Mouse (Mus musculus): Measurements from ENCODE around the gene Ksr1. TPM values are rescaled to one million over a fixed set of nuclear protein-coding genes. Genes with fewer than 3 reads are reported as not detected.

Ksr1 gene
- polyA plus RNA-seq (2015; fragmentation: Nextera tagmentation; extraction: Ambion mirVana): 4.7 and 6.8 TPM in 2 replicates

GRCm38 (mm10) chr11:79146331-79146767, at the start of gene Ksr1:
Gene Ksr1 (minus strand): TSS chr11:79146407.
- ATAC-seq: peak; percentile 87
- Histone ChIP-seq H3K9me3 (ENCODE audit: control insufficient read depth) (no peaks in the 10 kb centered on the region), H3K27ac (ENCODE audit: low read depth, low read length) (peak within 1 kb of the TSS; percentile 86), H3K36me3 (ENCODE audit: control insufficient read depth, insufficient read depth) (peaks cover 9% of the 10 kb centered on the region; the same call in 1 of the 2 replicates), H3K4me3 (ENCODE audit: low read depth, low read length) (peak within 1 kb of the TSS; percentile 81), H3K4me2 (replicated peaks; ENCODE audit: low read depth) (peak within 1 kb of the TSS; percentile 75), H3K9ac (ENCODE audit: low read depth, low read length) (peak within 1 kb of the TSS; percentile 82), H3K4me1 (replicated peaks; ENCODE audit: control insufficient read depth, insufficient read depth, low read length) (peaks cover 8% of the 10 kb centered on the region), H3K27me3 (replicated peaks; ENCODE audit: control insufficient read depth, insufficient read depth, low read length) (no peaks in the 10 kb centered on the region)
- WGBS: 1% methylated on average over 31 of the region's 42 CpGs
- TF ChIP-seq CTCF (IDR thresholded peaks at IDR 0.05; ENCODE audit: low read depth): peak; percentile 50

- 91% methylated on average over 1 of the region's 1 CpGs for whole genome bisulfite sequencing
- Histone ChIP-seq H3K27me3 (replicated peaks; ENCODE audit: control insufficient read depth, insufficient read depth, low read length) (no peaks in the 10 kb centered on the region), H3K4me3 (ENCODE audit: low read depth, low read length) (no peak overlapping the region), H3K27ac (ENCODE audit: low read depth, low read length) (no peak overlapping the region), H3K9ac (ENCODE audit: low read depth, low read length) (no peak overlapping the region), H3K36me3 (ENCODE audit: control insufficient read depth, insufficient read depth) (no peaks in the 10 kb centered on the region), H3K9me3 (ENCODE audit: control insufficient read depth) (no peaks in the 10 kb centered on the region), H3K4me1 (replicated peaks; ENCODE audit: control insufficient read depth, insufficient read depth, low read length) (no peaks in the 10 kb centered on the region), H3K4me2 (replicated peaks; ENCODE audit: low read depth) (no peak overlapping the region)
- peak; percentile 73 for TF ChIP-seq CTCF (IDR thresholded peaks at IDR 0.05; ENCODE audit: low read depth)
- ATAC-seq: no peak
These were observed 46.0 kb upstream of the Ksr1 start for GRCm38 (mm10) chr11:79192176-79192575.

GRCm38 (mm10) chr11:79191214-79191613, 45.0 kb upstream of the Ksr1 start:
- no peaks in the 10 kb centered on the region for H3K9me3 ChIP-seq (ENCODE audit: control insufficient read depth)
- ATAC-seq: no peak
- no peak overlapping the region for H3K9ac ChIP-seq (ENCODE audit: low read depth, low read length)
- no peak for TF ChIP-seq CTCF (IDR thresholded peaks at IDR 0.05; ENCODE audit: low read depth)
- no peak overlapping the region for H3K4me2 ChIP-seq (replicated peaks; ENCODE audit: low read depth)
- H3K4me1 ChIP-seq (replicated peaks; ENCODE audit: control insufficient read depth, insufficient read depth, low read length): no peaks in the 10 kb centered on the region
- no peak overlapping the region for H3K27ac ChIP-seq (ENCODE audit: low read depth, low read length)
- no peak overlapping the region for H3K4me3 ChIP-seq (ENCODE audit: low read depth, low read length)
- WGBS: 73% methylated on average over 4 of the region's 4 CpGs
- no peaks in the 10 kb centered on the region for H3K27me3 ChIP-seq (replicated peaks; ENCODE audit: control insufficient read depth, insufficient read depth, low read length)
- H3K36me3 ChIP-seq (ENCODE audit: control insufficient read depth, insufficient read depth): no peaks in the 10 kb centered on the region

- Histone ChIP-seq H3K27me3 (replicated peaks; ENCODE audit: control insufficient read depth, insufficient read depth, low read length) (no peaks in the 10 kb centered on the region), H3K4me3 (ENCODE audit: low read depth, low read length) (no peak overlapping the region), H3K27ac (ENCODE audit: low read depth, low read length) (no peak overlapping the region), H3K9ac (ENCODE audit: low read depth, low read length) (no peak overlapping the region), H3K4me2 (replicated peaks; ENCODE audit: low read depth) (no peak overlapping the region), H3K9me3 (ENCODE audit: control insufficient read depth) (no peaks in the 10 kb centered on the region), H3K36me3 (ENCODE audit: control insufficient read depth, insufficient read depth) (no peaks in the 10 kb centered on the region), H3K4me1 (replicated peaks; ENCODE audit: control insufficient read depth, insufficient read depth, low read length) (no peaks in the 10 kb centered on the region)
- WGBS: 89% methylated on average over 2 of the region's 2 CpGs
- no peak for TF ChIP-seq CTCF (IDR thresholded peaks at IDR 0.05; ENCODE audit: low read depth)
- no peak for ATAC-seq
These were observed 44.0 kb upstream of the Ksr1 start for GRCm38 (mm10) chr11:79190257-79190656.

- no peak overlapping the region for H3K4me3 ChIP-seq (ENCODE audit: low read depth, low read length)
- 58% methylated on average over 6 of the region's 6 CpGs for WGBS
- H3K36me3 ChIP-seq (ENCODE audit: control insufficient read depth, insufficient read depth): no peaks in the 10 kb centered on the region
- H3K27ac ChIP-seq (ENCODE audit: low read depth, low read length): no peak overlapping the region
- no peak for TF ChIP-seq CTCF (IDR thresholded peaks at IDR 0.05; ENCODE audit: low read depth)
- no peak overlapping the region for H3K4me2 ChIP-seq (replicated peaks; ENCODE audit: low read depth)
- no peak for ATAC-seq
- H3K27me3 ChIP-seq (replicated peaks; ENCODE audit: control insufficient read depth, insufficient read depth, low read length): no peaks in the 10 kb centered on the region
- no peaks in the 10 kb centered on the region for H3K4me1 ChIP-seq (replicated peaks; ENCODE audit: control insufficient read depth, insufficient read depth, low read length)
- H3K9me3 ChIP-seq (ENCODE audit: control insufficient read depth): no peaks in the 10 kb centered on the region
- H3K9ac ChIP-seq (ENCODE audit: low read depth, low read length): no peak overlapping the region
These were observed 42.0 kb upstream of the Ksr1 start for GRCm38 (mm10) chr11:79188176-79188575.

- no peak overlapping the region for H3K4me3 ChIP-seq (ENCODE audit: low read depth, low read length)
- H3K27me3 ChIP-seq (replicated peaks; ENCODE audit: control insufficient read depth, insufficient read depth, low read length): no peaks in the 10 kb centered on the region
- no peak overlapping the region for H3K9ac ChIP-seq (ENCODE audit: low read depth, low read length)
- WGBS: 53% methylated on average over 4 of the region's 4 CpGs
- peaks cover 5% of the 10 kb centered on the region; the same call in 1 of the 2 replicates for H3K4me1 ChIP-seq (replicated peaks; ENCODE audit: control insufficient read depth, insufficient read depth, low read length)
- no peak overlapping the region for H3K4me2 ChIP-seq (replicated peaks; ENCODE audit: low read depth)
- H3K36me3 ChIP-seq (ENCODE audit: control insufficient read depth, insufficient read depth): no peaks in the 10 kb centered on the region
- H3K27ac ChIP-seq (ENCODE audit: low read depth, low read length): no peak overlapping the region
- no peaks in the 10 kb centered on the region for H3K9me3 ChIP-seq (ENCODE audit: control insufficient read depth)
- no peak for ATAC-seq
- TF ChIP-seq CTCF (IDR thresholded peaks at IDR 0.05; ENCODE audit: low read depth): no peak
These were observed 41.1 kb upstream of the Ksr1 start for GRCm38 (mm10) chr11:79187291-79187690.

- Histone ChIP-seq H3K4me1 (replicated peaks; ENCODE audit: control insufficient read depth, insufficient read depth, low read length) (peaks cover 5% of the 10 kb centered on the region; the same call in 1 of the 2 replicates), H3K9me3 (ENCODE audit: control insufficient read depth) (no peaks in the 10 kb centered on the region), H3K27me3 (replicated peaks; ENCODE audit: control insufficient read depth, insufficient read depth, low read length) (no peaks in the 10 kb centered on the region), H3K4me2 (replicated peaks; ENCODE audit: low read depth) (no peak overlapping the region), H3K4me3 (ENCODE audit: low read depth, low read length) (no peak overlapping the region), H3K9ac (ENCODE audit: low read depth, low read length) (no peak overlapping the region), H3K36me3 (ENCODE audit: control insufficient read depth, insufficient read depth) (no peaks in the 10 kb centered on the region), H3K27ac (ENCODE audit: low read depth, low read length) (no peak overlapping the region)
- no peak for ATAC-seq
- TF ChIP-seq CTCF (IDR thresholded peaks at IDR 0.05; ENCODE audit: low read depth): no peak
- 87% methylated on average over 6 of the region's 6 CpGs for WGBS
These were observed 39.5 kb upstream of the Ksr1 start for GRCm38 (mm10) chr11:79185683-79186082.
